Mouse (Mus musculus): ENCODE results near the gene Hoxd3. TPM values are rescaled to one million over a fixed set of nuclear protein-coding genes. Genes with fewer than 3 reads are reported as not detected.

Gene Hoxd3
- 1.5 and 2.4 TPM in 2 replicates for polyA plus RNA-seq (2016; fragmentation: Nextera tagmentation; extraction: Ambion mirVana)

DNA sequence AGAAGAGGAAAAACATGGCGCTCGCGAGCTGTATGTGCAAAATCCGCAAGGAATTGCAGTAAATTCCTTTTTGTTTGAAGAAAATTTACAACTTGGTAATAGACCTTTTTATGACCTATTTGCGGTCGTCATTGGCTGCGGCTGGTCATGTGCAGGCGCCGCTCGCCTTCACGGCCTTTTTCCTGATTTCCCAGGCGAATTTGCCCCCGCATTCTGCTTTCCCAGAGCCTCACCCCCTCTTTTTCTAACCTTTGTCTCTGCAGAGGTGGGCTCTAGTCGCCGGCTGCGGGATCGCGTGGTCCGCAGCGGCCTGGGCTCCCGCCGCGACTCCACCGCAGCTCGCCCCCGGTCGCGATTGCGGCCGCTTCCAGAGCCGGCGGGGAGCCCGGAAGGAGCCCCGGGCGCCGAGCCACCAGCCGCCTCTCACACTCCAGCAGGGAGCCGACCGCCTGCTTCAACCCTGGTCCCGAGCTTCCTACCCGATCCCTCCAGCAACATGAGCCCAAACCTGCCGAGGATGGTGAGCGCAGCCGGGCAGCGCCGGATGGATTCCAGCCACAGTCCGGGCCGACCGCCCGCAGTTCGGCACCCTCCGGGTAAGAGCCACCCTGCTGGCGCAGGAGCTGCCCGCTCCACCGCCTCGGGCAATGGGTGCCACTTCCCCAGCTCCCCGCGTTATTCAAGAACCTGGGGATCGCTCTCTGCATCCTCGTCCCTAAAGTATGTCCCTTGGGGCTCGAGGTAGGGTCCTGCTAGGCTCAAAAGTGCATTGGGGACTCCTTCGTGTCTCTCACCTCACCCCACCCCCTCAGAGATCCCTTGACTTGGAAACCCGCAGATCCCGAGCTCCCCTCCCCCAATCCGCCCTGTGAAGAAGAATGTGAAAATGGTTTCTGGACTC lies at the start of gene Hoxd3, which contains the start of gene Hoxd4:
TSS of gene Hoxd3 (plus strand) at position 207 of the 901 bp plus-strand sequence.
TSS of gene Hoxd4 (plus strand) at position 209 of the 901 bp plus-strand sequence.
- H3K4me1 ChIP-seq: no peaks in the 10 kb centered on the region
- no peak within 1 kb of the TSS for H3K27ac ChIP-seq
- H3K36me3 ChIP-seq: no peaks in the 10 kb centered on the region
- peak within 1 kb of the TSS; percentile 34; the same call in 1 of the 2 replicates for H3K9ac ChIP-seq
- peak within 1 kb of the TSS; percentile 30 for H3K4me3 ChIP-seq
- H3K4me2 ChIP-seq (replicated peaks): peak within 1 kb of the TSS; percentile 44
- no peak for ATAC-seq (ENCODE audit: insufficient number of reproducible peaks, insufficient read depth, low FRiP score, low TSS enrichment)
- H3K9me3 ChIP-seq: no peaks in the 10 kb centered on the region
- under 1% methylated on average over 65 of the region's 65 CpGs for WGBS
- H3K27me3 ChIP-seq: peaks cover 95% of the 10 kb centered on the region

DNA sequence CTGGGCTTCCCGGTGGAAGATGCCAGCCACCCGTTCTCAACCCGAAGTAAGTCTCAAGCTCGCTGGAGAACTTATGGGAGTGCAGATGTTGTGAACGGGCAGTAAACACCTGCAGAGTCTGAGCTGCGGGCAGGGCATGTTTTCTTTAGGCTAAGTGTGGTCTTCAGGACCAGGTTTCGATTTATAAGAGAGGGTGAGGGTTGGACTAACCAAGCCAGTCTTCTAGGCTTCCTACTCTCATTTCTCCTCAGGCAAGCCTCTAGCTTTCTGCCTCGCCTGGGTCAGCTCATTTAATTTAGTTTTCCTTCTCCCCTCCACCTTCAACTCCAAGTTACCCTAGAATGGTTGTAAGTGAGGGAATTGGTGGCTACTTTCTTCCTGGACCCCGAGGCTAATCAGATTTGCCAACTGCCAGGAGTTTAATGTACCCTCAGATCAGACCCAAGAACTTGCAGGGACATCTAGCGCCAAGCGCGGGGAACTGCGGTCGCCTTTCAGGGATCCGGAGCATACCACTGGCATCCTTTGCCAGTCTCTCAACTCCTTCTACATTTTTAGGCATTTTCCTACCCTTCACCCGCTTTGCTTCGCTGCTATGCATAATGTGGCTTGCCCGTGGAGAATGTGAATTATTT lies 48.3 kb upstream of the Hoxd3 start:
- Histone ChIP-seq H3K9me3 (no peaks in the 10 kb centered on the region), H3K9ac (no peak overlapping the region), H3K36me3 (no peaks in the 10 kb centered on the region), H3K4me1 (peaks cover 7% of the 10 kb centered on the region), H3K4me3 (no peak overlapping the region), H3K4me2 (replicated peaks) (no peak overlapping the region), H3K27ac (no peak overlapping the region), H3K27me3 (peaks cover 83% of the 10 kb centered on the region)
- no peak for ATAC-seq (ENCODE audit: insufficient number of reproducible peaks, insufficient read depth, low FRiP score, low TSS enrichment)
- WGBS: 5% methylated on average over 18 of the region's 18 CpGs

DNA sequence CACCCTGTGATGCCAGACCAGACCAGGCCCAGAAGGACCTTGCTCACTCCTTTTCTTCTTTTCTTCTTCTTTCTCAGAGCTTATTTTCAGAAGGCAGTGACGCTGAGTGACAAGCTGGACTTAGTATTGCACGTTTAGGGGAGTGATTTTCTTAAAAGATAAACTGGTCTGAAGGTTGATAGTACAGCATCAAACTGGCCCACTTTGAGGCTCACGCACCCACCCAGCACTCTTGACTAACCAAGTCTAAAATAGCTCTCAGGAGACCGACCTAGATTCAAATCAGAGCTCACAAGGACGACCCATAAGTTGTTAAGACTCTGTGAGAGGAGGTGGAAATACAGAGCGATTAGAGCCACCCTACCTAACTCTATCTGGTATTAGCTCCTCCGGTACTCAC lies 45.3 kb upstream of the Hoxd3 start:
- Histone ChIP-seq H3K27ac (no peak overlapping the region), H3K4me1 (peaks cover 9% of the 10 kb centered on the region), H3K36me3 (no peaks in the 10 kb centered on the region), H3K9me3 (no peaks in the 10 kb centered on the region), H3K9ac (no peak overlapping the region), H3K4me2 (replicated peaks) (no peak overlapping the region), H3K27me3 (peaks cover 84% of the 10 kb centered on the region), H3K4me3 (no peak overlapping the region)
- ATAC-seq (ENCODE audit: insufficient number of reproducible peaks, insufficient read depth, low FRiP score, low TSS enrichment): no peak
- 2% methylated on average over 7 of the region's 7 CpGs for WGBS

DNA sequence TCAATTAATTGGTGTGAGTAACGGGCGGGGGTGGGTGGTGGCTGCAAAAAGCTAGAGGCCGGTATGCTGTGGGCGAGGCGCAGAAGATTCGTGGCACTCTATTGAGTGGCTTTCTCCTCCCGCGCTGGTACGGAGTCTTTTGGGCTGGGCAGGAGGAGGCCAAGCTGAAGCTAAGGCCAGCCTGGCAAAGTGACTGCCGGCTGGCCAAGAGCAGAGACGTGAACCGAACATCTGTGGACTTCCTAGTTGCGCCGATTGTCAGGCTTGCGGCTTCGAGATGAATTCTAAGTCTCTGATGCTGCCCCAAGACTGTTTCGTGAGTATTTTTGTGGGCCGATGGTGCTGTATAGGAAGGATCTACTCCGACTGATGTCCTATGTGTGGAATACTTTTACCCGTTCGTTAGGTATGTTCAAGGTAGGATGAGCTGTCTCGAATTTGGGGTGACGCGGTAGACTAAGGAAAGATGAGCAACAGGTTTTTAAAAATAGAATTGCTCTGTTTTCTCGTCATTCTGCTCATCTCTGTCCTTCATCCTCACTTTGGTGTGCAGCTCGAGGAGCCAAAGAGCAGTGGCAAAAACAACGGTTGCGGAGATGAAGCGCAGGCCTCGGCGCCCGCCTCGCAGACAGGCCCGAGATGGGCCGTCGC lies 44.4 kb upstream of the Hoxd3 start:
- no peak overlapping the region for H3K4me3 ChIP-seq
- 2% methylated on average over 36 of the region's 36 CpGs for WGBS
- no peaks in the 10 kb centered on the region for H3K36me3 ChIP-seq
- ATAC-seq (ENCODE audit: insufficient number of reproducible peaks, insufficient read depth, low FRiP score, low TSS enrichment): no peak
- no peak overlapping the region for H3K9ac ChIP-seq
- peaks cover 9% of the 10 kb centered on the region for H3K4me1 ChIP-seq
- no peak overlapping the region; the same call in 1 of the 2 replicates for H3K4me2 ChIP-seq (replicated peaks)
- H3K27ac ChIP-seq: no peak overlapping the region
- H3K27me3 ChIP-seq: peaks cover 84% of the 10 kb centered on the region
- no peaks in the 10 kb centered on the region for H3K9me3 ChIP-seq

DNA sequence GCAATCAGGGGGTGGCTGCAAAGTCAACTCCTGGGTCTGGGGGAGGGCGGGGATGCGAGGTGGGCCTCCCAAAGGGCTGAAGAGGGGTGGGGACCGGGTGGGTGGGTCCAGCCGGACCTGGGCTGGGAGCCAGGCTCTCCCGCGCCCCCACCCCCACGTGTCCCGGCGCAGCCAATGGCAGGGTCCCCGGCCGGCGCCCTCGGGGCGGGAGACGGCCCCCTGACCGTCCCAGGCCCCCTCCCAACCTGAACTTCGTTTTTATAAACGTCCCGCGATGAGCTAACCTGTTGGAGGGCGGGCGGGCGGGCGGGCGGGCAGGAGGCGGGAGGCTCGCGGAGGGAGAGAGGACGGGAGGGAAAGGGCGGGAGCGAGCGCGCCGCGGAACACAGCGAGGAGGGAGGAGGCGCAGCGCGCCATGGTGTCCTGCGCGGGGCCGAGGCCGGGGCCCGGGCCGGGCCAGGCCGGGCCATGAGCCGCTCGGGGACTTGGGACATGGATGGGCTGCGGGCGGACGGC lies 43.8 kb upstream of the Hoxd3 start, which contains the start of gene Hoxd13:
TSS of gene Hoxd13 (plus strand) at position 469 of the 516 bp plus-strand sequence.
- H3K4me2 ChIP-seq (replicated peaks): peak within 1 kb of the TSS; percentile 57
- H3K36me3 ChIP-seq: no peaks in the 10 kb centered on the region
- H3K27ac ChIP-seq: no peak within 1 kb of the TSS
- peaks cover 84% of the 10 kb centered on the region for H3K27me3 ChIP-seq
- no peak for ATAC-seq (ENCODE audit: insufficient number of reproducible peaks, insufficient read depth, low FRiP score, low TSS enrichment)
- peaks cover 12% of the 10 kb centered on the region for H3K4me1 ChIP-seq
- no peaks in the 10 kb centered on the region for H3K9me3 ChIP-seq
- peak within 1 kb of the TSS; percentile 31 for H3K4me3 ChIP-seq
- under 1% methylated on average over 31 of the region's 51 CpGs for WGBS
- peak within 1 kb of the TSS; percentile 19; the same call in 1 of the 2 replicates for H3K9ac ChIP-seq

DNA sequence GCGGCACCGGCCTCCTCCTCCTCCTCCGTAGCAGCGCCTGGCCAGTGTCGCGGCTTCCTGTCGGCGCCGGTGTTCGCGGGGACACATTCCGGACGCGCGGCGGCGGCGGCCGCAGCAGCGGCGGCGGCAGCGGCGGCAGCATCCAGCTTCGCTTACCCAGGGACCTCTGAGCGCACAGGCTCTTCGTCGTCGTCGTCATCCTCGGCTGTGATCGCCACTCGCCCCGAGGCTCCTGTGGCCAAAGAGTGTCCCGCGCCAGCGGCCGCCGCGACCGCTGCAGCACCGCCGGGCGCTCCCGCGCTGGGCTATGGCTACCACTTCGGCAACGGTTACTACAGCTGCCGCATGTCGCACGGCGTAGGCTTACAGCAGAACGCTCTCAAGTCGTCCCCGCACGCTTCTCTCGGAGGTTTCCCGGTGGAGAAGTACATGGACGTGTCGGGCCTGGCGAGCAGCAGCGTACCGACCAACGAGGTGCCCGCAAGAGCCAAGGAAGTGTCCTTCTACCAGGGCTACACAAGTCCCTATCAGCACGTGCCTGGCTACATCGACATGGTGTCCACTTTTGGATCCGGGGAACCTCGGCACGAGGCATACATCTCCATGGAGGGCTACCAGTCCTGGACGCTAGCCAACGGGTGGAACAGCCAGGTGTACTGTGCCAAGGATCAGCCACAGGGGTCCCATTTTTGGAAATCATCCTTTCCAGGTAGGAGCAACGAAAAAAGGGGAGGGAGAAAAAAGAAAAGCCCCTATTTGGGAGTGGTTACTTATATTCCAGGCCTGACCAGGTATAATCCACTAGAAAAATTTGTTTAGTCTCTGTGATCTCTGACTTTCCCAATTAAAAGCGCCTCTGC lies 43.1 kb upstream of the Hoxd3 start:
- H3K27ac ChIP-seq: no peak overlapping the region
- ATAC-seq (ENCODE audit: insufficient number of reproducible peaks, insufficient read depth, low FRiP score, low TSS enrichment): 0 out of 2 replicates have a peak, but pooled peaks have one; percentile 47
- H3K36me3 ChIP-seq: no peaks in the 10 kb centered on the region
- peaks cover 84% of the 10 kb centered on the region for H3K27me3 ChIP-seq
- H3K4me3 ChIP-seq: peak overlapping the region; percentile 31
- H3K9me3 ChIP-seq: no peaks in the 10 kb centered on the region
- H3K4me1 ChIP-seq: peaks cover 14% of the 10 kb centered on the region
- under 1% methylated on average over 53 of the region's 74 CpGs for WGBS
- peak overlapping the region; percentile 19; the same call in 1 of the 2 replicates for H3K9ac ChIP-seq
- H3K4me2 ChIP-seq (replicated peaks): peak overlapping the region; percentile 57

DNA sequence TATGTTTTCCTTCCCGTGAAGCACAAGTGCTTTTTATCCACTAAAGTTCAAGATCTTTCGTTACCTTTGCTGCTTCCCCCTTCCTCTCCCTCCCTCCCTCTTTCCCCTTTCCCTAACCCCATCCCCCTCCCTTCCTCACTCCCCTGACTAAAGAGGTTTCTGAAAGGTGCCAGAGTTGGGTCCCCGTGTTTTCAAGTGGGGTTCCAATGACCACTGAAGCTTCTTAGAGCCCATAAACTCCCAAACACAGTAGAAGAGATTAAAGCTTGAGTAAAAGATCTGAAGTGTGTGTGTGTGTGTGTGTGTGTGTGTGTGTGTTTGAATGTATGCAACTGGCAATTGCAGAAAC lies 42.5 kb upstream of the Hoxd3 start:
- Histone ChIP-seq H3K36me3 (no peaks in the 10 kb centered on the region), H3K9ac (no peak overlapping the region), H3K9me3 (no peaks in the 10 kb centered on the region), H3K27ac (no peak overlapping the region), H3K4me1 (peaks cover 19% of the 10 kb centered on the region), H3K27me3 (peaks cover 84% of the 10 kb centered on the region), H3K4me3 (no peak overlapping the region), H3K4me2 (replicated peaks) (no peak overlapping the region)
- under 1% methylated on average over 3 of the region's 3 CpGs for WGBS
- ATAC-seq (ENCODE audit: insufficient number of reproducible peaks, insufficient read depth, low FRiP score, low TSS enrichment): no peak

DNA sequence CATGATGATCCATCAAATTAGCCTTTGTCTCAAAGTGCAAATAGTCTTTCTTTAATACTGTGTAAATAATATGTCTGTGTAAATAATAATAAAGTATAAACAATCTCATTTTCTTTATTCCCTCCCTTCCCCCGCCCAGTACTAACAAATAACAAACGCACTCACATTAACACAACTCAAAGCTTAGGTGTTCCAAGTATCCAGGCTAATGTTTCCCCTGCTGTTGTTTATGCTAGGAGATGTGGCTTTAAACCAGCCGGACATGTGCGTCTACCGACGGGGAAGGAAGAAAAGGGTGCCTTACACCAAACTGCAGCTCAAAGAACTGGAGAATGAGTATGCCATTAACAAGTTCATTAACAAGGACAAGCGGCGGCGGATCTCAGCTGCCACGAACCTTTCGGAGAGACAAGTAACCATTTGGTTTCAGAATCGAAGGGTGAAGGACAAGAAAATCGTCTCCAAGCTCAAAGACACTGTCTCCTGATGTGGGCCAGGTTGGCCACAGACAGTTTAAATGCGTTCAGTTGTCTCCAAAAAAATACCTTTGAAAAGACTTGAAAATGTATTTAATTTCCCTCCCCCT lies 42.0 kb upstream of the Hoxd3 start:
- Histone ChIP-seq H3K4me1 (peaks cover 19% of the 10 kb centered on the region), H3K4me2 (replicated peaks) (no peak overlapping the region), H3K36me3 (no peaks in the 10 kb centered on the region), H3K4me3 (no peak overlapping the region), H3K27me3 (peaks cover 84% of the 10 kb centered on the region), H3K9me3 (no peaks in the 10 kb centered on the region), H3K9ac (no peak overlapping the region), H3K27ac (no peak overlapping the region)
- no peak for ATAC-seq (ENCODE audit: insufficient number of reproducible peaks, insufficient read depth, low FRiP score, low TSS enrichment)
- 3% methylated on average over 14 of the region's 14 CpGs for WGBS

DNA sequence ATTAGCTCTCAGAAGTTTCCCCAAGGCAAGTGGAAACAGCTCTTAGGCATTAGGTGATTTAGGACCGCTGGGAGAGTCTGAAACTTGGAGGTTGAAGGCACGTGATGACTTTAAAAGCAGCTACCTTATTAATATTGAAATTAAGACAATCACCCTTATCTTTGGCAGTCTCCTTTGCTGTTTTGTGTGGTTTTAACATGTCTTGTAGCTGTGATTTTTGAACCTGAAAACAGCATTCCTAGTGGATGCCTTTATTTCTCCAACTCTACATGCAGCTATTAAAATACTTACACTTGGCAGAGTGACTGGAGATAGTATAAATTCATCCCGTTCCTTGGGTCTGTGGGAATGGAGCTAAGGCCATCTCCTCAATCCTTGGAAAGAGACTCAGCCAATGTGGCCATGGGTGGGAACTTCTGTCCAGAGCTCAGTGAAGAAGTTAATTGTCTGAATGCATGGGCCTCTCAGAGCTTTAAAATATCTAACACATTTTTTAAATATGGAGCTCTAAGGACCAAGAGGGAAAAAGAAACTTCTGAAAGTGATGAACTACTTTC lies 41.0 kb upstream of the Hoxd3 start:
- Histone ChIP-seq H3K9ac (no peak overlapping the region), H3K4me3 (no peak overlapping the region), H3K4me2 (replicated peaks) (no peak overlapping the region), H3K9me3 (no peaks in the 10 kb centered on the region), H3K27me3 (peaks cover 88% of the 10 kb centered on the region), H3K36me3 (no peaks in the 10 kb centered on the region), H3K27ac (no peak overlapping the region), H3K4me1 (peaks cover 19% of the 10 kb centered on the region)
- 2% methylated on average over 3 of the region's 3 CpGs for WGBS
- no peak for ATAC-seq (ENCODE audit: insufficient number of reproducible peaks, insufficient read depth, low FRiP score, low TSS enrichment)

DNA sequence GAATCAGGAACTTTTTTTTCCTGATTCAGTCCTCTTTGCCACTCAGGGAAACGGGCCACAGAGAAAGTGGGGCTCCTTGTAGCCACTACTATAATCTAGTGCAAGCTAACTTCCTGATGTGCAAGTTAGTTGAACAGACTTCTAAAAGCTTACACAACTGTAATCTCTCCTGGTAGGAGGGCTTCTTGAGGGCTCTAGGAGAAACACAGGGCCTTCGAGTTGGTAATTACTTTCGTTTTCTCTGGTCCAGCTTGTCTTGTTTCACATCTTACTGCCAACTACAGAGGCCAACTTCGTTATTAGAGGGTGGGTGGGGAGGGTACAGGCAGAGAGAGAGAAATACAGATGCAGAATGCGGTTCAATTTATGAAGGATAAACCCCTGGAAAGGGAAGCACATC lies 39.9 kb upstream of the Hoxd3 start:
- H3K27me3 ChIP-seq: peaks cover 91% of the 10 kb centered on the region
- no peak overlapping the region for H3K4me3 ChIP-seq

More for the DNA sequence above, 39.9 kb upstream of the Hoxd3 start:
- H3K4me1 ChIP-seq: peaks cover 19% of the 10 kb centered on the region
- H3K27ac ChIP-seq: no peak overlapping the region
- H3K9me3 ChIP-seq: no peaks in the 10 kb centered on the region
- no peak overlapping the region for H3K9ac ChIP-seq
- 3% methylated on average over 5 of the region's 5 CpGs for WGBS
- no peak for ATAC-seq (ENCODE audit: insufficient number of reproducible peaks, insufficient read depth, low FRiP score, low TSS enrichment)
- H3K4me2 ChIP-seq (replicated peaks): no peak overlapping the region
- no peaks in the 10 kb centered on the region for H3K36me3 ChIP-seq
